ENCODE assay signal across 9 mouse cellular contexts in genomic region chr5:139128476-139129065, GRCm38 (mm10). TPM values are rescaled to one million over a fixed set of nuclear protein-coding genes. Genes with fewer than 3 reads are reported as not detected.
A peak's percentile ranks its signal among the peaks of the same experiment; 100 is the strongest.
DNase-seq lines count a peak whose midpoint lies in the region; ATAC-seq and TF ChIP-seq lines count a peak whose summit lies in the region.
"Had no signal": no experiment of that assay in that cellular context is flagged by ENCODE, and none has a peak within 500 bp of the region (broad histone marks: within the 10 kb centered on the region; RNA-seq: fewer than 3 reads in every experiment).

No protein-coding gene starts in this region.

- peaks cover 8% of the 10 kb centered on the region for H3K4me1 ChIP-seq in lung, embryonic 15.5 days
- 0 out of 2 replicates have a peak, but pooled peaks cover 5% of the 10 kb centered on the region for H3K4me1 ChIP-seq in forebrain, embryonic 14.5 days (ENCODE audit: control insufficient read depth, insufficient read depth, low read length)
- 0 out of 2 replicates have a peak, but pooled peaks cover 3% of the 10 kb centered on the region for H3K4me1 ChIP-seq in limb, embryonic 11.5 days (ENCODE audit: control insufficient read depth, insufficient read depth, low read length)
- H3K4me1 ChIP-seq in olfactory bulb, adult 2 months (ENCODE audit: control insufficient read depth, insufficient read depth, low read length), result peaks cover 16% of the 10 kb centered on the region

- no peak for DNase-seq in lung, adult 18-20 months
- DNase-seq in forebrain, embryonic 14.5 days (ENCODE audit: low spot score), result peak; percentile 15
- no peak for DNase-seq in limb, embryonic 11.5 days (ENCODE audit: low spot score)
- DNase-seq in spleen, adult 18-20 months, result no peak
- no peak for DNase-seq in cerebellum, adult 11-12 months
- no peak for DNase-seq in natural killer cell, adult 2 months (ENCODE audit: low spot score in 2 of 2)
- DNase-seq: kidney, postnatal 14 days had no signal

- H3K9ac ChIP-seq in lung, embryonic 15.5 days, result no peak overlapping the region
- peak overlapping the region; percentile 73 for H3K9ac ChIP-seq in forebrain, embryonic 14.5 days (ENCODE audit: low read length)
- no peak overlapping the region for H3K9ac ChIP-seq in limb, embryonic 11.5 days (ENCODE audit: low read length)

- TF ChIP-seq CTCF in olfactory bulb, adult 2 months (IDR thresholded peaks at IDR 0.05; ENCODE audit: insufficient read depth, low read depth, low read length), result no peak

- peak overlapping the region; percentile 55 for H3K4me3 ChIP-seq in lung, embryonic 15.5 days
- H3K4me3 ChIP-seq in forebrain, embryonic 14.5 days (ENCODE audit: low read depth, low read length), result peak overlapping the region; percentile 45
- H3K4me3 ChIP-seq in limb, embryonic 11.5 days (ENCODE audit: low read depth, low read length), result peak overlapping the region; percentile 50; the same call in 1 of the 2 replicates
- H3K4me3 ChIP-seq in olfactory bulb, adult 2 months (ENCODE audit: insufficient read depth, low read depth, low read length), result peak overlapping the region; percentile 79

- TF ChIP-seq POLR2A in olfactory bulb, adult 2 months (IDR thresholded peaks at IDR 0.05; ENCODE audit: insufficient read depth, low read depth, low read length), result no peak

- H3K36me3 ChIP-seq in lung, embryonic 15.5 days, result no peaks in the 10 kb centered on the region
- peaks cover 9% of the 10 kb centered on the region; the same call in 1 of the 2 replicates for H3K36me3 ChIP-seq in forebrain, embryonic 14.5 days (ENCODE audit: control insufficient read depth, insufficient read depth, low read length)
- H3K36me3 ChIP-seq in limb, embryonic 11.5 days (ENCODE audit: control insufficient read depth, insufficient read depth, low read length), result no peaks in the 10 kb centered on the region; the same call in 1 of the 2 replicates

- H3K27me3 ChIP-seq in lung, embryonic 15.5 days, result no peaks in the 10 kb centered on the region; the same call in 1 of the 2 replicates
- no peaks in the 10 kb centered on the region for H3K27me3 ChIP-seq in forebrain, embryonic 14.5 days (replicated peaks; ENCODE audit: control insufficient read depth, insufficient read depth, low read length)
- H3K27me3 ChIP-seq in limb, embryonic 11.5 days (ENCODE audit: control insufficient read depth, insufficient read depth, low read length), result peaks cover 8% of the 10 kb centered on the region

- H3K27ac ChIP-seq in lung, embryonic 15.5 days, result no peak overlapping the region
- H3K27ac ChIP-seq in forebrain, embryonic 14.5 days (ENCODE audit: low read depth, low read length), result no peak overlapping the region
- no peak overlapping the region for H3K27ac ChIP-seq in limb, embryonic 11.5 days (replicated peaks; ENCODE audit: low read depth, low read length)
- no peak overlapping the region for H3K27ac ChIP-seq in olfactory bulb, adult 2 months (ENCODE audit: insufficient read depth, low read depth, low read length)

- no peak for ATAC-seq in lung, embryonic 15.5 days (ENCODE audit: borderline replicate concordance, extremely low read depth, low FRiP score, low TSS enrichment)
- ATAC-seq in forebrain, embryonic 14.5 days, result no peak
- no peak for ATAC-seq in limb, embryonic 11.5 days (ENCODE audit: insufficient number of reproducible peaks, low FRiP score, low TSS enrichment, low read depth)

- H3K4me2 ChIP-seq in lung, embryonic 15.5 days, result peak overlapping the region; percentile 92
- H3K4me2 ChIP-seq in forebrain, embryonic 14.5 days (ENCODE audit: low read length), result peak overlapping the region; percentile 73
- peak overlapping the region; percentile 97 for H3K4me2 ChIP-seq in limb, embryonic 11.5 days (ENCODE audit: low read depth, severe bottlenecking)

- WGBS in lung, embryonic 15.5 days, result 27% methylated on average over 12 of the region's 12 CpGs
- WGBS in forebrain, embryonic 14.5 days, result 41% methylated on average over 12 of the region's 12 CpGs
- WGBS in limb, embryonic 11.5 days, result 44% methylated on average over 12 of the region's 12 CpGs
- 18% methylated on average over 12 of the region's 12 CpGs for WGBS in olfactory bulb, adult 2 months

- H3K9me3 ChIP-seq in lung, embryonic 15.5 days, result no peaks in the 10 kb centered on the region
- H3K9me3 ChIP-seq in forebrain, embryonic 14.5 days (replicated peaks; ENCODE audit: control insufficient read depth, low read length), result no peaks in the 10 kb centered on the region
- no peaks in the 10 kb centered on the region for H3K9me3 ChIP-seq in limb, embryonic 11.5 days (ENCODE audit: control insufficient read depth, low read length)

RNA-seq across cellular contexts. Expression of gene Prkar1b, which starts 21.2 kb away (rescaled TPM):
- polyA plus RNA-seq in lung, embryonic 15.5 days (2015; fragmentation: Nextera tagmentation; extraction: Ambion mirVana), result 16.0 and 16.9 TPM in 2 replicates
- polyA plus RNA-seq in forebrain, embryonic 14.5 days (2014; fragmentation: Nextera tagmentation; extraction: Ambion mirVana), result 93.8 and 128 TPM in 2 replicates
- 3.4 and 4.8 TPM in 2 replicates for polyA plus RNA-seq in limb, embryonic 11.5 days (2014; fragmentation: Nextera tagmentation; extraction: Ambion mirVana)
- polyA plus RNA-seq in olfactory bulb, adult 2 months (2012; ENCODE audit: insufficient read depth, insufficient read length, low replicate concordance, missing spikeins), result not detected in 2 replicates

RNA-seq across cellular contexts. Expression of gene Dnaaf5, which starts 21.5 kb away (rescaled TPM):
- 6.4 and 6.6 TPM in 2 replicates for polyA plus RNA-seq in lung, embryonic 15.5 days (2015; fragmentation: Nextera tagmentation; extraction: Ambion mirVana)
- 2.5 and 2.6 TPM in 2 replicates for polyA plus RNA-seq in forebrain, embryonic 14.5 days (2014; fragmentation: Nextera tagmentation; extraction: Ambion mirVana)
- 11.0 and 12.0 TPM in 2 replicates for polyA plus RNA-seq in limb, embryonic 11.5 days (2014; fragmentation: Nextera tagmentation; extraction: Ambion mirVana)
- polyA plus RNA-seq in olfactory bulb, adult 2 months (2012; ENCODE audit: insufficient read depth, insufficient read length, low replicate concordance, missing spikeins), result not detected in 2 replicates
